Mouse (Mus musculus) ES-E14 (cell line): Measurements from ENCODE around the gene H2al1g. TPM values are rescaled to one million over a fixed set of nuclear protein-coding genes. Genes with fewer than 3 reads are reported as not detected.
"Not testable (repeated sequence)": the region's sequence is repeated elsewhere in the genome, so short reads cannot be mapped to it uniquely, and the experiment has no call there.

Source experiments
- DNase-seq: peaks from one replicate; pipeline ENCODE4 v3.0.0-alpha.2; 2013; ENCODE audit warnings: low read depth, low spot score
- H3K27ac ChIP-seq: 2 replicates; pipeline ENCODE4 v1.5.1; 2012; ENCODE audit warnings: low read depth, mild to moderate bottlenecking, low read length, moderate library complexity, mixed read lengths; ENCODE audit not compliant: poor library complexity, insufficient read depth, severe bottlenecking
- H3K36me3 ChIP-seq: 2 replicates; pipeline ENCODE4 v1.6.1; 2012; ENCODE audit warnings: mild to moderate bottlenecking, low read length, moderate library complexity, mixed read lengths; ENCODE audit not compliant: control insufficient read depth, poor library complexity, insufficient read depth, severe bottlenecking
- H3K4me1 ChIP-seq, 2 experiments: fragments of 150-350 bp in 1 of 2; sonication (generic) in 1 of 2; 2 replicates each; pipeline ENCODE4 v1.6.1; 2012; ENCODE audit warnings: low read length in 2 of 2, mild to moderate bottlenecking in 1 of 2, mixed read lengths in 1 of 2; ENCODE audit not compliant: control insufficient read depth in 2 of 2, insufficient read depth in 2 of 2, poor library complexity in 1 of 2
- H3K4me3 ChIP-seq, 2 experiments: fragments of 150-350 bp in 1 of 2; sonication (generic) in 1 of 2; 2 replicates each; pipeline ENCODE4 v1.5.1; 2012; ENCODE audit warnings: low read length in 2 of 2, low read depth in 1 of 2, mild to moderate bottlenecking in 1 of 2, mixed read lengths in 1 of 2; ENCODE audit not compliant: insufficient read depth in 1 of 2, poor library complexity in 1 of 2, severe bottlenecking in 1 of 2
- H3K9ac ChIP-seq: 2 replicates; pipeline ENCODE4 v1.6.1; 2012; ENCODE audit warnings: low read depth, mild to moderate bottlenecking, low read length, mixed read lengths; ENCODE audit not compliant: poor library complexity, insufficient read depth, severe bottlenecking
- H3K9me3 ChIP-seq: fragments of 150-350 bp; sonication (generic); 2 replicates; pipeline ENCODE4 v1.6.1; 2012; ENCODE audit warnings: low read depth, mild to moderate bottlenecking, low read length; ENCODE audit not compliant: control insufficient read depth, insufficient read depth
- CHD2 ChIP-seq: IDR thresholded peaks from 2 replicates; pipeline ENCODE4 v1.6.1; 2014; ENCODE audit warnings: mild to moderate bottlenecking, low read depth, low read length, inconsistent platforms
- HCFC1 ChIP-seq: IDR thresholded peaks from 2 replicates; pipeline ENCODE4 v1.6.1; 2012; ENCODE audit warnings: low read length, inconsistent platforms, borderline replicate concordance; ENCODE audit not compliant: insufficient read depth
- MAFK ChIP-seq: IDR thresholded peaks from 2 replicates; pipeline ENCODE4 v1.6.1; 2014; ENCODE audit warnings: mild to moderate bottlenecking, low read depth, low read length, inconsistent platforms; ENCODE audit not compliant: insufficient read depth
- ZC3H11A ChIP-seq: IDR thresholded peaks from 2 replicates; pipeline ENCODE4 v1.6.1; 2012; ENCODE audit warnings: low read depth, mild to moderate bottlenecking, inconsistent platforms, low read length, borderline replicate concordance
- ZNF384 ChIP-seq: IDR thresholded peaks from 2 replicates; pipeline ENCODE4 v1.6.1; 2012; ENCODE audit warnings: low read depth, low read length, inconsistent platforms
- in situ Hi-C, 2 experiments: fragments of 600-800 bp; cut with MboI; formaldehyde crosslinking; loops; one replicate each; pipeline ENCODE4 v1.15.1; 2025; ENCODE audit warnings: low sequenced_read_pairs in 2 of 2, inconsistent platforms in 1 of 2; ENCODE audit not compliant: unreplicated experiment in 2 of 2
- total RNA-seq: library from RNA; depleted of rRNA; stranded (reverse); fragments of 300-350 nt; gene quantifications from 2 replicates; pipeline ENCODE4 v1.2.3, GENCODE M21; 2012; rRNA removed

Gene H2al1g
- total RNA-seq, result not detected in 2 replicates

DNA sequence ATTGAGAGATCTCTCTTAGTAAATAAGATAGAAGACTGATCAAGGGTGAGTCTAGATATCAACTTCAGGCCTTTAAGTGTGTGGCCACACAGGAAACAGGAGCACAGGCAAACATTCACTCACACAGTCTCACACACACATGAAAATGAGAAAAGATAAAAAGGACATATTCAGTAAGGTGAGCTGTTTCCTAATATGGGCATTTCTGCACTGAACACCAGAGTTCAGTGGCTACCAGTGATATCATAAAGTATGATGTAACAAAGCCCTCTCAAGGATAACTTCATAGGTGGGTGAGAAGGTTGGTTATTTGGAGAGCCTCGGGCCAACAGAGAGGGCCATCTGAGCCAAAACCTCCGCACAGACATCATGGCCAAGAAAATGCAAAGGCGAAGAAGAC is at the start of gene H2al1g:
Gene H2al1g (plus strand): TSS at position 301 of the 400 bp plus-strand sequence.
- in situ Hi-C loops, H3K9ac ChIP-seq, H3K4me1 ChIP-seq, H3K9me3 ChIP-seq, DNase-seq, H3K36me3 ChIP-seq, H3K27ac ChIP-seq, H3K4me3 ChIP-seq: not testable (repeated sequence)

DNA sequence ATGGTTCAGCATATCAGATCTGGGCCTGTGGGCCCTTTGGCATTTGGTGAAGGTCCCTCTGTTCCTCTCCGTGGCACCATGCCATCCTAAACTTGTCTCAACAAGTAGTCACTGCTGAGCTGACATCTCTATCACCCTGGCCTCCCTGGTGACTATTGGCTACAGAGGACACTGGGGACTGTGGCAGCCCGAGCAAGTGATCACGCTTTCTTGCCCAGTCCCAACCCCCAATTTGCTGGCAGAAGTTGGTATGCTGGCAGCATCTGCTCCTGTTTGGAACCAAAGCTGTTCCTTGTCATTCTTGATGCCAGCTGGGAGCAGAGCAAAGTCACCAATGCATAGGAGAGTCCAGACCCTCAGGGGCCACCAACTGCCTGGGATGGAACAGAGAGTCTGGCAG is 49.0 kb upstream of the H2al1g start:
- Histone ChIP-seq H3K36me3 (no peaks in the 10 kb centered on the region), H3K9ac (no peak overlapping the region), H3K9me3 (no peaks in the 10 kb centered on the region), H3K4me3 (no peak overlapping the region), H3K4me1 (no peaks in the 10 kb centered on the region), H3K27ac (no peak overlapping the region)
- in situ Hi-C loops, result no loop called here
- no peak for DNase-seq
- TF ChIP-seq ZNF384, result no peak
- no peak for TF ChIP-seq ZC3H11A
- TF ChIP-seq MAFK, result no peak
- no peak for TF ChIP-seq HCFC1
- no peak for TF ChIP-seq CHD2

DNA sequence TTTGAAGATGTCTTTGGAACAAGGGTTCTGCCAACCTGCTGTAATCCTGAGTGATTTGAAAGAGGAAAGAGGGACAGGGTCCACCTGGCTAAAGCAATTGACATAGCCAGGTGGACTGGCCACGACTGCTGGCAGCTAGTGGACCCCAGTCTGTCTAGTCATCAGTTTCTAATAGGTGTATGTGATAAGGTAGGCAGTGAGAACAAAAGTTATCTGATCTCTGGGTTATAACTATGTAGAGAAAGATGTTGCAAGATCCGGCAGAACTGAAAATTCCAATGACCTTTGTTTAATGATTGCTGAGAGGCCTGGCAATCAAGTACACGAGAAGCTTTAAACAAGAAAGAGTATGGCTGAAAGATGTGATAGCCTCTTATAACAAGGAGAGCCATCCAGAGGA is 44.9 kb upstream of the H2al1g start:
- Histone ChIP-seq H3K36me3 (no peaks in the 10 kb centered on the region), H3K9me3 (no peaks in the 10 kb centered on the region), H3K9ac (no peak overlapping the region), H3K27ac (no peak overlapping the region), H3K4me1 (no peaks in the 10 kb centered on the region), H3K4me3 (no peak overlapping the region)
- no peak for DNase-seq
- in situ Hi-C loops, result no loop called here
- TF ChIP-seq ZNF384 (no peak), CHD2 (no peak), MAFK (no peak), ZC3H11A (no peak), HCFC1 (no peak)

DNA sequence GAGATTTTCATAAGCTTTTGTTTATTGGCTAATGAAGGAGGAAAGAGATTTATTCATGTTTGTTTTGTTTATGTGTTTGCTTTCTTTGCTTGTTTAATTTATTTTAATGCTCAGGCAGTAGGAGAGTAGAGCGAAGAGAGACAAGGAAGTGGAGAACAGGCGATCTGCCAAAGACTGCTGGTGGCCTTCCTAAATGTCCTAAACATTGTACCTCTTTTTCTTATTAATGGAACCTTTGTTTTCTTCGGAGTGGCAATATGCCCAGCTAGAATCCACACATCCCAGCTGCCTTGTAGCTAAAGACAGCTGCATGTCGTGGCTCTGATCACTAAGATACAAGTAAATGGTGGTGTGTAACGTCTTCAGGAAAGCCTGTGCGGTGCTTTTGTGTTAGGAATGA is 41.0 kb upstream of the H2al1g start:
- no peaks in the 10 kb centered on the region for H3K9me3 ChIP-seq
- H3K4me1 ChIP-seq, result no peaks in the 10 kb centered on the region
- no peak overlapping the region for H3K27ac ChIP-seq
- in situ Hi-C loops, result no loop called here
- no peak for DNase-seq
- no peak overlapping the region for H3K4me3 ChIP-seq
- no peak for TF ChIP-seq ZC3H11A
- TF ChIP-seq MAFK, result no peak
- H3K9ac ChIP-seq, result no peak overlapping the region
- no peaks in the 10 kb centered on the region for H3K36me3 ChIP-seq

DNA sequence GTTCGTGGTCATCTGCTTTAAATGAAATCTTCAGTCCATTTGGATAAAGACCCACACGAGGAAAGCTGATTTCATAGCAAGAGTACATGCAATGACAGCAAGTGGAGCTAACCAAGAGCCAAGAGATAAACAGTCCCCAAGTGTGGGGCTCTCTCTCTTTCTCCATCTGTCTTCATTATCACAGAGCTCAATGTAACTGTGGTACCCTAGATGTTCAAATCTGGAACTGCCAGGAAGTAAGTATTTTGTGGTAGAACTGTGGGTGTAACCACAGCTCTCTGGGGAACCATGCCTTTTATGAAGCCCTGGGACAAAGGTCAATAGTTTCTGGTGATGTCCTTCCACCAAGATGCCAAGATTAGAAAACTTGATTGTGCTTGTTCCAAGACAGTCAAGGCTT is 37.3 kb upstream of the H2al1g start:
- Histone ChIP-seq H3K36me3 (no peaks in the 10 kb centered on the region), H3K4me3 (no peak overlapping the region), H3K9me3 (no peaks in the 10 kb centered on the region), H3K4me1 (no peaks in the 10 kb centered on the region), H3K27ac (no peak overlapping the region), H3K9ac (no peak overlapping the region)
- in situ Hi-C loops, result no loop called here
- DNase-seq, result no peak
- TF ChIP-seq ZNF384, result no peak
- TF ChIP-seq HCFC1, result no peak
- TF ChIP-seq MAFK, result no peak
- no peak for TF ChIP-seq CHD2
- TF ChIP-seq ZC3H11A, result no peak
